8 mouse cellular contexts compared by ENCODE assay signal in genomic region chr1:172082101-172082898, GRCm38 (mm10). TPM values are rescaled to one million over a fixed set of nuclear protein-coding genes. Genes with fewer than 3 reads are reported as not detected.
DNase-seq lines count a peak whose midpoint lies in the region; ATAC-seq lines count a peak whose summit lies in the region.

TSS of gene Copa (plus strand) at chr1:172082529.
TSS of gene Ncstn (minus strand) at chr1:172082795.

- peak; percentile 74 for DNase-seq in WW6 (ENCODE audit: low read depth, low spot score)
- peak; percentile 79 to 89 for DNase-seq in cerebellum, postnatal 4 days (ENCODE audit: low spot score in 2 of 2)
- DNase-seq in gastrocnemius, adult 18-20 months (ENCODE audit: low spot score) = peak; percentile 96
- peak; percentile 90 to 94 for DNase-seq in left cerebral cortex, adult 18-20 months (ENCODE audit: low spot score in 2 of 2)
- DNase-seq in right cerebral cortex, adult 18-20 months = peak; percentile 95
- DNase-seq in urinary bladder, postnatal 10 days (ENCODE audit: low spot score) = peak; percentile 69

- peak within 1 kb of the TSS; percentile 89 for H3K9ac ChIP-seq in hindbrain, embryonic 16.5 days (ENCODE audit: low read depth, low read length)

- H3K9me3 ChIP-seq in hindbrain, embryonic 16.5 days (ENCODE audit: control insufficient read depth, low read length) = no peaks in the 10 kb centered on the region

- peak within 1 kb of the TSS; percentile 93 for H3K27ac ChIP-seq in hindbrain, embryonic 16.5 days (ENCODE audit: low read depth, low read length)
- H3K27ac ChIP-seq in macrophage = peak within 1 kb of the TSS; percentile 82

- peak within 1 kb of the TSS; percentile 90 for H3K4me2 ChIP-seq in hindbrain, embryonic 16.5 days (ENCODE audit: low read length)

- no peaks in the 10 kb centered on the region for H3K27me3 ChIP-seq in hindbrain, embryonic 16.5 days (replicated peaks; ENCODE audit: control insufficient read depth, insufficient read depth, low read length)

- H3K79me2 ChIP-seq in macrophage (ENCODE audit: inconsistent target) = peaks cover 100% of the 10 kb centered on the region

- H3K4me3 ChIP-seq in hindbrain, embryonic 16.5 days (ENCODE audit: low read length) = peak within 1 kb of the TSS; percentile 92
- H3K4me3 ChIP-seq in macrophage (ENCODE audit: inconsistent target) = peak within 1 kb of the TSS; percentile 95

- WGBS in hindbrain, embryonic 16.5 days = under 1% methylated on average over 40 of the region's 40 CpGs
- WGBS in macrophage (ENCODE audit: missing documents) = under 1% methylated on average over 40 of the region's 40 CpGs

- ATAC-seq in hindbrain, embryonic 16.5 days = peak; percentile 99

- peaks cover 18% of the 10 kb centered on the region for H3K4me1 ChIP-seq in hindbrain, embryonic 16.5 days (ENCODE audit: control insufficient read depth, insufficient read depth, low read depth, low read length)

- H3K36me3 ChIP-seq in hindbrain, embryonic 16.5 days (ENCODE audit: control insufficient read depth, insufficient read depth, low read length) = peaks cover 15% of the 10 kb centered on the region
- H3K36me3 ChIP-seq in macrophage (ENCODE audit: inconsistent target) = peaks cover 23% of the 10 kb centered on the region

RNA-seq across cellular contexts. Expression of gene Copa, which starts in this region (rescaled TPM):
- total RNA-seq in gastrocnemius, adult 18-20 months (2021) = 10 to 100 TPM; 85.8 to 86.6 TPM
- polyA plus RNA-seq in hindbrain, embryonic 16.5 days (2015; fragmentation: Nextera tagmentation; extraction: Ambion mirVana) = 181 and 214 TPM in 2 replicates
- 100 to 1,000 TPM; 147 to 151 TPM for total RNA-seq in left cerebral cortex, adult 18-20 months (2021)
- 100 to 1,000 TPM; 217 to 448 (median 328) TPM for total RNA-seq in macrophage (2018; cell fraction: chromatin; rRNA removed)
- 100 to 1,000 TPM; 105 to 172 (median 141) TPM for total RNA-seq in macrophage (2018; cell fraction: cytosol; rRNA removed)
- total RNA-seq in macrophage (2018; cell fraction: nucleus; rRNA removed) = 100 to 1,000 TPM; 171 to 303 (median 216) TPM
- polyA plus RNA-seq in macrophage (2018) = 141 to 187 TPM (median 150 TPM) in 3 replicates

RNA-seq across cellular contexts. Expression of gene Ncstn, which starts in this region (rescaled TPM):
- total RNA-seq in gastrocnemius, adult 18-20 months (2021) = 10 to 100 TPM; 24.7 to 24.8 TPM
- polyA plus RNA-seq in hindbrain, embryonic 16.5 days (2015; fragmentation: Nextera tagmentation; extraction: Ambion mirVana) = 110 and 121 TPM in 2 replicates
- 10 to 100 TPM; 56.6 to 59.3 TPM for total RNA-seq in left cerebral cortex, adult 18-20 months (2021)
- 100 to 1,000 TPM; 113 to 203 (median 175) TPM for total RNA-seq in macrophage (2018; cell fraction: chromatin; rRNA removed)
- total RNA-seq in macrophage (2018; cell fraction: cytosol; rRNA removed) = 100 to 1,000 TPM in 17 of 26 experiments, 10 to 100 TPM in 9; 79.5 to 154 (median 113) TPM
- 100 to 1,000 TPM; 160 to 275 (median 228) TPM for total RNA-seq in macrophage (2018; cell fraction: nucleus; rRNA removed)
- polyA plus RNA-seq in macrophage (2018) = 95.2 to 110 TPM (median 102 TPM) in 3 replicates

Comparison
In these comparisons a context has a peak if more than half of its experiments do, and no peak if none do; other contexts are left out.
1. Peak in every context shown above with its lines: DNase-seq, ATAC-seq, H3K4me3 ChIP-seq and H3K27ac ChIP-seq.